Mouse (Mus musculus) embryo, embryonic 11.5 days (tissue): ENCODE measurements around the gene Vmn1r239-ps.
"Not testable (repeated sequence)": the region's sequence is repeated elsewhere in the genome, so short reads cannot be mapped to it uniquely, and the experiment has no call there.

ENCODE experiments used
- DNase-seq: peaks from one replicate; pipeline ENCODE4 v3.0.0-alpha.2; 2012; ENCODE audit warnings: low read depth, low spot score

The Vmn1r239-ps gene

GRCm38 (mm10) chrX:147453610-147454009, at the start of gene Vmn1r239-ps:
Vmn1r239-ps (minus strand) TSS chrX:147453710.
- not testable (repeated sequence) for DNase-seq

- DNase-seq: no peak
Measured at GRCm38 (mm10) chrX:147489551-147489950, 36.0 kb upstream of the Vmn1r239-ps start.

GRCm38 (mm10) chrX:147443386-147443785, 10.1 kb downstream of the Vmn1r239-ps start:
- DNase-seq: no peak

GRCm38 (mm10) chrX:147435400-147435799, 18.1 kb downstream of the Vmn1r239-ps start:
- no peak for DNase-seq

GRCm38 (mm10) chrX:147429753-147430152, 23.8 kb downstream of the Vmn1r239-ps start:
- DNase-seq: no peak

- no peak for DNase-seq
Measured at GRCm38 (mm10) chrX:147429129-147429528, 24.4 kb downstream of the Vmn1r239-ps start, which contains the start of gene Il13ra2. Il13ra2 (minus strand) TSS chrX:147429192.
